Comparison of ENCODE assay signal across 8 mouse cellular contexts in genomic region chr15:27665392-27665911, GRCm38 (mm10). TPM values are rescaled to one million over a fixed set of nuclear protein-coding genes. Genes with fewer than 3 reads are reported as not detected.
A peak's percentile ranks its signal among the peaks of the same experiment; 100 is the strongest.
DNase-seq lines count a peak whose midpoint lies in the region; ATAC-seq and TF ChIP-seq lines count a peak whose summit lies in the region.

No protein-coding gene starts in this region.

- no peak overlapping the region for H3K27ac ChIP-seq in forebrain, embryonic 11.5 days (ENCODE audit: low read depth, low read length)
- H3K27ac ChIP-seq in forebrain, embryonic 10.5 days, result no peak overlapping the region
- H3K27ac ChIP-seq in spleen, adult 2 months (ENCODE audit: insufficient read depth, low read length), result peak overlapping the region; percentile 65
- H3K27ac ChIP-seq in heart, embryonic 16.5 days (ENCODE audit: low read length), result no peak overlapping the region
- H3K27ac ChIP-seq in limb, embryonic 15.5 days, result no peak overlapping the region

- no peaks in the 10 kb centered on the region for H3K4me1 ChIP-seq in forebrain, embryonic 11.5 days (replicated peaks; ENCODE audit: control insufficient read depth, insufficient read depth, low read length)
- H3K4me1 ChIP-seq in forebrain, embryonic 10.5 days, result peaks cover 21% of the 10 kb centered on the region
- H3K4me1 ChIP-seq in spleen, adult 2 months (ENCODE audit: control insufficient read depth, insufficient read depth, insufficient read length), result peaks cover 14% of the 10 kb centered on the region; the same call in 1 of the 2 replicates
- peaks cover 3% of the 10 kb centered on the region; the same call in 1 of the 2 replicates for H3K4me1 ChIP-seq in heart, embryonic 16.5 days (ENCODE audit: control insufficient read depth, insufficient read depth, low read length)
- H3K4me1 ChIP-seq in limb, embryonic 15.5 days, result 0 out of 2 replicates have a peak, but pooled peaks cover 5% of the 10 kb centered on the region

- ATAC-seq in forebrain, embryonic 11.5 days (replicated peaks; ENCODE audit: low FRiP score), result no peak
- no peak for ATAC-seq in heart, embryonic 16.5 days (replicated peaks; ENCODE audit: extremely low read depth, insufficient read depth, low FRiP score)
- ATAC-seq in limb, embryonic 15.5 days (ENCODE audit: insufficient number of reproducible peaks, low FRiP score, low TSS enrichment, low read depth), result no peak

- TF ChIP-seq POLR2A in spleen, adult 2 months (IDR thresholded peaks at IDR 0.05; ENCODE audit: low read depth, low read length), result no peak

- no peaks in the 10 kb centered on the region for H3K9me3 ChIP-seq in forebrain, embryonic 11.5 days (ENCODE audit: control insufficient read depth, low read length)
- H3K9me3 ChIP-seq in forebrain, embryonic 10.5 days, result no peaks in the 10 kb centered on the region
- H3K9me3 ChIP-seq in heart, embryonic 16.5 days (replicated peaks; ENCODE audit: control insufficient read depth, low read length), result no peaks in the 10 kb centered on the region
- H3K9me3 ChIP-seq in limb, embryonic 15.5 days, result no peaks in the 10 kb centered on the region

- no peak overlapping the region for H3K9ac ChIP-seq in forebrain, embryonic 11.5 days (ENCODE audit: low read length)
- H3K9ac ChIP-seq in heart, embryonic 16.5 days (ENCODE audit: low read length), result no peak overlapping the region
- no peak overlapping the region for H3K9ac ChIP-seq in limb, embryonic 15.5 days

- no peak for TF ChIP-seq CTCF in spleen, adult 2 months (IDR thresholded peaks at IDR 0.05; ENCODE audit: extremely low read depth, insufficient read depth, insufficient read length, insufficient replicate concordance)

- H3K4me2 ChIP-seq in forebrain, embryonic 11.5 days (ENCODE audit: low read depth, low read length, severe bottlenecking), result no peak overlapping the region
- peak overlapping the region; percentile 37 for H3K4me2 ChIP-seq in heart, embryonic 16.5 days (ENCODE audit: low read depth, low read length)
- H3K4me2 ChIP-seq in limb, embryonic 15.5 days, result peak overlapping the region; percentile 31; the same call in 1 of the 2 replicates

- peak; percentile 55 for DNase-seq in forebrain, embryonic 11.5 days (ENCODE audit: low spot score)
- no peak for DNase-seq in forebrain, embryonic 10.5 days (ENCODE audit: extremely low spot score, low spot score)
- DNase-seq in spleen, adult 2 months (ENCODE audit: low read depth in 1 of 2, low spot score in 2 of 2), result no peak
- no peak for DNase-seq in spleen, adult 12 weeks (ENCODE audit: low spot score)
- DNase-seq in retina, postnatal 7 days (ENCODE audit: low read depth, low spot score), result peak; percentile 27
- DNase-seq in thymus, postnatal 4 days, result no peak

- H3K4me3 ChIP-seq in forebrain, embryonic 11.5 days (ENCODE audit: low read depth, low read length), result no peak overlapping the region
- H3K4me3 ChIP-seq in forebrain, embryonic 10.5 days, result no peak overlapping the region
- H3K4me3 ChIP-seq in spleen, adult 2 months (ENCODE audit: extremely low read depth, insufficient read depth, insufficient read length), result no peak overlapping the region
- H3K4me3 ChIP-seq in heart, embryonic 16.5 days (ENCODE audit: low read length), result no peak overlapping the region
- H3K4me3 ChIP-seq in limb, embryonic 15.5 days, result no peak overlapping the region; the same call in 1 of the 2 replicates

- H3K36me3 ChIP-seq in forebrain, embryonic 11.5 days (ENCODE audit: control insufficient read depth, insufficient read depth, low read length), result no peaks in the 10 kb centered on the region
- H3K36me3 ChIP-seq in forebrain, embryonic 10.5 days (replicated peaks), result no peaks in the 10 kb centered on the region
- H3K36me3 ChIP-seq in spleen, adult 2 months (ENCODE audit: control insufficient read depth, insufficient read depth, low read length), result peaks cover 8% of the 10 kb centered on the region
- no peaks in the 10 kb centered on the region for H3K36me3 ChIP-seq in heart, embryonic 16.5 days (ENCODE audit: control insufficient read depth, insufficient read depth)
- H3K36me3 ChIP-seq in limb, embryonic 15.5 days, result no peaks in the 10 kb centered on the region

- 81% methylated on average over 21 of the region's 21 CpGs for WGBS in forebrain, embryonic 11.5 days
- 81% methylated on average over 21 of the region's 21 CpGs for WGBS in forebrain, embryonic 10.5 days
- WGBS in spleen, adult 2 months, result 56% methylated on average over 21 of the region's 21 CpGs
- 50% methylated on average over 21 of the region's 21 CpGs for WGBS in heart, embryonic 16.5 days
- WGBS in limb, embryonic 15.5 days, result 45% methylated on average over 21 of the region's 21 CpGs

- no peaks in the 10 kb centered on the region for H3K27me3 ChIP-seq in forebrain, embryonic 11.5 days (ENCODE audit: control insufficient read depth, insufficient read depth, low read length)
- H3K27me3 ChIP-seq in forebrain, embryonic 10.5 days (ENCODE audit: poor library complexity, severe bottlenecking), result no peaks in the 10 kb centered on the region
- no peaks in the 10 kb centered on the region for H3K27me3 ChIP-seq in spleen, adult 2 months (ENCODE audit: control insufficient read depth, insufficient read depth, low read length)
- H3K27me3 ChIP-seq in heart, embryonic 16.5 days (ENCODE audit: control insufficient read depth, insufficient read depth, low read length), result no peaks in the 10 kb centered on the region
- no peaks in the 10 kb centered on the region for H3K27me3 ChIP-seq in limb, embryonic 15.5 days

RNA-seq across cellular contexts. Expression of gene Otulinl, which starts 15.9 kb away (rescaled TPM):
- 9.2 and 9.4 TPM in 2 replicates for polyA plus RNA-seq in forebrain, embryonic 11.5 days (2014; fragmentation: Nextera tagmentation; extraction: Ambion mirVana)
- 7.7 and 8.0 TPM in 2 replicates for polyA plus RNA-seq in forebrain, embryonic 10.5 days (2016; fragmentation: Nextera tagmentation; extraction: Ambion mirVana)
- polyA plus RNA-seq in spleen, adult 2 months (2012; rRNA removed), result 15.2 and 16.0 TPM in 2 replicates
- polyA plus RNA-seq in heart, embryonic 16.5 days (2015; fragmentation: Nextera tagmentation; extraction: Ambion mirVana), result 7.3 and 7.6 TPM in 2 replicates
- polyA plus RNA-seq in limb, embryonic 15.5 days (2015; fragmentation: Nextera tagmentation; extraction: Ambion mirVana), result 32.2 and 32.5 TPM in 2 replicates

RNA-seq across cellular contexts. Expression of gene Otulin, which starts 35.0 kb away (rescaled TPM):
- polyA plus RNA-seq in forebrain, embryonic 11.5 days (2014; fragmentation: Nextera tagmentation; extraction: Ambion mirVana), result 35.7 and 44.0 TPM in 2 replicates
- 33.5 and 33.6 TPM in 2 replicates for polyA plus RNA-seq in forebrain, embryonic 10.5 days (2016; fragmentation: Nextera tagmentation; extraction: Ambion mirVana)
- 53.1 and 69.6 TPM in 2 replicates for polyA plus RNA-seq in spleen, adult 2 months (2012; rRNA removed)
- polyA plus RNA-seq in heart, embryonic 16.5 days (2015; fragmentation: Nextera tagmentation; extraction: Ambion mirVana), result 25.1 and 26.0 TPM in 2 replicates
- polyA plus RNA-seq in limb, embryonic 15.5 days (2015; fragmentation: Nextera tagmentation; extraction: Ambion mirVana), result 25.5 and 32.5 TPM in 2 replicates

Comparison
In these comparisons a context has a peak if more than half of its experiments do, and no peak if none do; other contexts are left out.
1. DNase-seq: peak in forebrain, embryonic 11.5 days (single experiment) and retina, postnatal 7 days (single experiment); none in forebrain, embryonic 10.5 days (single experiment), spleen, adult 2 months (0 of 2), spleen, adult 12 weeks (single experiment) and thymus, postnatal 4 days (single experiment).